Mouse (Mus musculus): ENCODE measurements at regions not wholly inside any gene's neighbourhood (a gene's known extent, or its start where the extent isn't known, plus 50 kb on each side); places are given as distances from the start of the nearest gene placed in this dataset.

- Histone ChIP-seq H3K4me1 (ENCODE audit: control insufficient read depth, insufficient read depth, insufficient read length, low read length) (no peaks in the 10 kb centered on the region), H3K27me3 (ENCODE audit: control insufficient read depth, insufficient read depth, low read length) (no peaks in the 10 kb centered on the region), H3K36me3 (ENCODE audit: control insufficient read depth, insufficient read depth, low read length) (no peaks in the 10 kb centered on the region), H3K27ac (ENCODE audit: insufficient read depth, low read depth, low read length) (no peak overlapping the region), H3K4me3 (ENCODE audit: low read depth, low read length) (no peak overlapping the region)
- TF ChIP-seq CTCF (IDR thresholded peaks at IDR 0.05; ENCODE audit: extremely low read depth, insufficient read length, insufficient replicate concordance, low read depth, low read length) (no peak), POLR2A (IDR thresholded peaks at IDR 0.05; ENCODE audit: low read depth, low read length) (no peak)
- 52% methylated on average over 7 of the region's 7 CpGs for WGBS
Measured at GRCm38 (mm10) chr5:126079281-126079838, 547.8 kb downstream of the Tmem132b start.

DNA sequence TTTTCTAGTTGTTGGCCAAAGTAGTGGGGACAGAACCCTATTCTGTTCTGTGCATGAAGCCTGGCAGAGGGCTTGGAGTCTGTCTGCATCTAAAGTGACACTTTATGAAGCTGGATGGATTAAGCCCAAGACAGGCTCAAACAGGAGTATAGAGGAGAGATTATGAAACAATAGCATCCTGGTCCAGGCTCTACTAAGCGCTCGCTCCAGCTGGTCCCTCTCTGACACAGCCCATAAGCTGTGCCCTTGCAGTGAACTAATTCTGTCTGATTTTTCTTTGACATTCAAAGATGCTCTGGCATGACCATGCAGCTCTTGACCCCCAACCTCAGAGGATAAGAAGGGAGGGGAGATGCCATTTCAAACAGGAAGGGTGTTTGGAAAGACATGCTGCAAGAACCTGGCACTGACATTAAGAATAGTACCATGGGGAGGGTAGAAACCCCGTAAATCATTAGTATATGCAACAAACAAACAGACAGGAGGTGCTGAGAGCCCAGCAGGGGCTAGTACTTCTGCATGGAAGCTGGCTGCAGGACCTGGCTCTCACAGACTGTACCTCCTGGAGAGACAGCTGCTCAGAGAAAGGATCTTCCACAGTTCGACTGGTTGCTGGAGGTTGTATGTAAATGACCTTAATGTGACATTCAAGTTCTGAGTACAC is 556.8 kb downstream of the Tmem132b start:
- no peak overlapping the region for H3K27ac ChIP-seq (ENCODE audit: insufficient read depth, low read depth, low read length)
- no peaks in the 10 kb centered on the region for H3K4me1 ChIP-seq (ENCODE audit: control insufficient read depth, insufficient read depth, insufficient read length, low read length)
- TF ChIP-seq POLR2A (IDR thresholded peaks at IDR 0.05; ENCODE audit: low read depth, low read length) (no peak), CTCF (IDR thresholded peaks at IDR 0.05; ENCODE audit: extremely low read depth, insufficient read length, insufficient replicate concordance, low read depth, low read length) (no peak)
- 64% methylated on average over 4 of the region's 4 CpGs for WGBS
- H3K27me3 ChIP-seq (ENCODE audit: control insufficient read depth, insufficient read depth, low read length): no peaks in the 10 kb centered on the region
- no peaks in the 10 kb centered on the region for H3K36me3 ChIP-seq (ENCODE audit: control insufficient read depth, insufficient read depth, low read length)
- H3K4me3 ChIP-seq (ENCODE audit: low read depth, low read length): no peak overlapping the region

GRCm38 (mm10) chr5:126093196-126093595 is 561.6 kb downstream of the Tmem132b start:
- Histone ChIP-seq H3K27me3 (ENCODE audit: control insufficient read depth, insufficient read depth, low read length) (no peaks in the 10 kb centered on the region), H3K36me3 (ENCODE audit: control insufficient read depth, insufficient read depth, low read length) (no peaks in the 10 kb centered on the region), H3K27ac (ENCODE audit: insufficient read depth, low read depth, low read length) (no peak overlapping the region), H3K4me3 (ENCODE audit: low read depth, low read length) (no peak overlapping the region), H3K4me1 (ENCODE audit: control insufficient read depth, insufficient read depth, insufficient read length, low read length) (no peaks in the 10 kb centered on the region)
- 77% methylated on average over 5 of the region's 5 CpGs for WGBS
- TF ChIP-seq POLR2A (IDR thresholded peaks at IDR 0.05; ENCODE audit: low read depth, low read length) (no peak), CTCF (IDR thresholded peaks at IDR 0.05; ENCODE audit: extremely low read depth, insufficient read length, insufficient replicate concordance, low read depth, low read length) (no peak)

- Histone ChIP-seq H3K27ac (ENCODE audit: insufficient read depth, low read depth, low read length) (no peak overlapping the region), H3K4me3 (ENCODE audit: low read depth, low read length) (no peak overlapping the region), H3K4me1 (ENCODE audit: control insufficient read depth, insufficient read depth, insufficient read length, low read length) (no peaks in the 10 kb centered on the region), H3K36me3 (ENCODE audit: control insufficient read depth, insufficient read depth, low read length) (no peaks in the 10 kb centered on the region), H3K27me3 (ENCODE audit: control insufficient read depth, insufficient read depth, low read length) (no peaks in the 10 kb centered on the region)
- TF ChIP-seq POLR2A (IDR thresholded peaks at IDR 0.05; ENCODE audit: low read depth, low read length) (no peak), CTCF (IDR thresholded peaks at IDR 0.05; ENCODE audit: extremely low read depth, insufficient read length, insufficient replicate concordance, low read depth, low read length) (no peak)
- 70% methylated on average over 6 of the region's 6 CpGs for WGBS
Measured at GRCm38 (mm10) chr5:126096616-126097261, 565.2 kb downstream of the Tmem132b start.

DNA sequence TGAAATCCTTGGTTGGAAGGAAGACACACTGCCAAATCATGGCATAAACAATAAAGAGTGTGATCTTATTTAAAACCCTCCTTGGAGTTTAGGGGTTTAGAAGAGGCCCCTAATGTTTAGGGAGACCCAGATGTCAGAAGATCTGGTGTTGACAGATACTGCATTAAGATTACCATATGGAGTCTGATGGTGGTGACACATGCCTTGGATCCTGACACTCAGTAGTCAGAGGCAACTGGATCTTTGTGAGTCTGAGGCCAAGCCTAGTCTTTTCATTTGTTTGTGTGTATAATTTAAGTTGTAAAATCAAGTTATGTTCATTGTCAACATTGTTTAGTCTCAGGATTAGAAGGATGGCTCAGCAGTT is 565.7 kb downstream of the Tmem132b start:
- no peaks in the 10 kb centered on the region for H3K27me3 ChIP-seq (ENCODE audit: control insufficient read depth, insufficient read depth, low read length)
- no peak overlapping the region for H3K27ac ChIP-seq (ENCODE audit: insufficient read depth, low read depth, low read length)
- TF ChIP-seq CTCF (IDR thresholded peaks at IDR 0.05; ENCODE audit: extremely low read depth, insufficient read length, insufficient replicate concordance, low read depth, low read length) (no peak), POLR2A (IDR thresholded peaks at IDR 0.05; ENCODE audit: low read depth, low read length) (no peak)
- no peaks in the 10 kb centered on the region for H3K4me1 ChIP-seq (ENCODE audit: control insufficient read depth, insufficient read depth, insufficient read length, low read length)
- no peaks in the 10 kb centered on the region for H3K36me3 ChIP-seq (ENCODE audit: control insufficient read depth, insufficient read depth, low read length)
- H3K4me3 ChIP-seq (ENCODE audit: low read depth, low read length): no peak overlapping the region

DNA sequence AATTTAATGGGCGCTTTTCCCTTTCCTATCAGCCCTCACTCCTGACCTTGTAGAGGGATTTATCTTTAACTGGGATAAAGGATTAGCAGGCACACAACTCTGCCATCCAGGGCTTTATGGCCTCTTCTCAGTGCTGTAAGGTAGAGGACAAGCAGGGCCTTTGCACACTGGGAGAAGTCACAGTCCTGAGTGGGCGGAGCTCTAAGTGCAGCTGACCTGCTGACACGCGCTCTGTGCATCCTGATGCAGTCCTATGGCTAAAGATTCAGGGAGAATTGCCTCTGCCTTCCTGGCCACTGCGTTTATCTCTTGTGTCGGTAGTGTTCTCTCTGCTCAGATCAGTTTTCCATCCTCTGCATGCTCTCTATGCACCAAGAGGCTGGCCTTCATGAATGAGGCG is 566.9 kb downstream of the Tmem132b start:
- Histone ChIP-seq H3K4me3 (ENCODE audit: low read depth, low read length) (no peak overlapping the region), H3K27me3 (ENCODE audit: control insufficient read depth, insufficient read depth, low read length) (no peaks in the 10 kb centered on the region), H3K4me1 (ENCODE audit: control insufficient read depth, insufficient read depth, insufficient read length, low read length) (no peaks in the 10 kb centered on the region), H3K27ac (ENCODE audit: insufficient read depth, low read depth, low read length) (no peak overlapping the region), H3K36me3 (ENCODE audit: control insufficient read depth, insufficient read depth, low read length) (no peaks in the 10 kb centered on the region)
- WGBS: 53% methylated on average over 7 of the region's 7 CpGs
- no peak for TF ChIP-seq CTCF (IDR thresholded peaks at IDR 0.05; ENCODE audit: extremely low read depth, insufficient read length, insufficient replicate concordance, low read depth, low read length)
- no peak for TF ChIP-seq POLR2A (IDR thresholded peaks at IDR 0.05; ENCODE audit: low read depth, low read length)

- 84% methylated on average over 8 of the region's 8 CpGs for whole genome bisulfite sequencing
- no peak overlapping the region for H3K27ac ChIP-seq (ENCODE audit: insufficient read depth, low read depth, low read length)
- no peak for TF ChIP-seq POLR2A (IDR thresholded peaks at IDR 0.05; ENCODE audit: low read depth, low read length)
- TF ChIP-seq CTCF (IDR thresholded peaks at IDR 0.05; ENCODE audit: extremely low read depth, insufficient read length, insufficient replicate concordance, low read depth, low read length): no peak
- H3K36me3 ChIP-seq (ENCODE audit: control insufficient read depth, insufficient read depth, low read length): no peaks in the 10 kb centered on the region
- H3K27me3 ChIP-seq (ENCODE audit: control insufficient read depth, insufficient read depth, low read length): no peaks in the 10 kb centered on the region
- no peaks in the 10 kb centered on the region for H3K4me1 ChIP-seq (ENCODE audit: control insufficient read depth, insufficient read depth, insufficient read length, low read length)
- H3K4me3 ChIP-seq (ENCODE audit: low read depth, low read length): no peak overlapping the region
Measured at GRCm38 (mm10) chr5:126099931-126100330, 568.4 kb downstream of the Tmem132b start.

All from small intestine, adult 2 months (tissue).